Mouse (Mus musculus) kidney, adult 2 months (tissue): ENCODE measurements around the gene Lrrc9. TPM values are rescaled to one million over a fixed set of nuclear protein-coding genes. Genes with fewer than 3 reads are reported as not detected.

Experiments
- DNase-seq: peaks from one replicate; pipeline ENCODE4 v3.0.0; 2021
- H3K27ac ChIP-seq: fragments of 200-500 bp; 2 replicates; pipeline ENCODE4 v1.5.1; 2012; ENCODE audit warnings: low read depth, low read length, control low read depth, inconsistent platforms; ENCODE audit not compliant: insufficient read depth
- H3K27me3 ChIP-seq: fragments of 200-500 bp; replicated peaks from 2 replicates; pipeline ENCODE4 v1.6.1; 2012; ENCODE audit warnings: mild to moderate bottlenecking, moderate library complexity, low read length, inconsistent platforms; ENCODE audit not compliant: control insufficient read depth, insufficient read depth
- H3K36me3 ChIP-seq: fragments of 200-500 bp; 2 replicates; pipeline ENCODE4 v1.6.1; 2012; ENCODE audit warnings: mild to moderate bottlenecking, moderate library complexity, low read length, inconsistent platforms; ENCODE audit not compliant: control insufficient read depth, insufficient read depth
- H3K4me1 ChIP-seq: fragments of 200-500 bp; 2 replicates; pipeline ENCODE4 v1.6.1; 2011; ENCODE audit warnings: low read length; ENCODE audit not compliant: control insufficient read depth, insufficient read depth
- H3K4me3 ChIP-seq: fragments of 200-500 bp; 2 replicates; pipeline ENCODE4 v1.5.1; 2011; ENCODE audit warnings: mild to moderate bottlenecking, low read depth, low read length, control low read depth; ENCODE audit not compliant: insufficient read depth
- CTCF ChIP-seq: fragments of 200-500 bp; conservative IDR thresholded peaks from 2 replicates; pipeline ENCODE4 v1.5.1; 2011; ENCODE audit warnings: low read depth, mild to moderate bottlenecking, control low read depth, low read length, moderate library complexity, mixed read lengths; ENCODE audit not compliant: insufficient read depth, insufficient read length
- POLR2A ChIP-seq: fragments of 200-500 bp; IDR thresholded peaks from one replicate; pipeline ENCODE4 v1.6.1; 2011; ENCODE audit warnings: low read depth, low read length, control low read depth
- WGBS: fragments of 180-500 bp; shearing (Covaris S2); methylation state at CpG from one replicate; pipeline ENCODE4 v1.1.7; 2018; 5-methylcytosine and 5-hydroxymethylcytosine counted together
- polyA plus RNA-seq: library from polyadenylated mRNA; depleted of rRNA; stranded (reverse); fragments of >200 nt; gene quantifications from 2 replicates; pipeline ENCODE4 v1.2.3, GENCODE M21; 2012; rRNA removed

Lrrc9 gene
- polyA plus RNA-seq, result 0.07 TPM in 1 of 2 replicates, not detected in the other

- 3% methylated on average over 31 of the region's 31 CpGs for WGBS
- Histone ChIP-seq H3K36me3 (no peaks in the 10 kb centered on the region), H3K4me1 (no peaks in the 10 kb centered on the region), H3K4me3 (peak within 1 kb of the TSS; percentile 6), H3K27ac (no peak within 1 kb of the TSS), H3K27me3 (peaks cover 2% of the 10 kb centered on the region; the same call in 1 of the 2 replicates)
- DNase-seq, result peak; percentile 48
- TF ChIP-seq POLR2A (no peak), CTCF (no peak)
Measured at GRCm38 (mm10) chr12:72441839-72442576, at the start of gene Lrrc9. TSS of gene Lrrc9 (plus strand) at chr12:72441866.

GRCm38 (mm10) chr12:72393046-72393805, 48.4 kb upstream of the Lrrc9 start:
- Histone ChIP-seq H3K4me1 (no peaks in the 10 kb centered on the region), H3K27ac (no peak overlapping the region), H3K36me3 (no peaks in the 10 kb centered on the region), H3K4me3 (no peak overlapping the region), H3K27me3 (no peaks in the 10 kb centered on the region)
- 55% methylated on average over 13 of the region's 13 CpGs for WGBS
- DNase-seq, result no peak
- no peak for TF ChIP-seq CTCF

GRCm38 (mm10) chr12:72405031-72405430, 36.6 kb upstream of the Lrrc9 start:
- no peaks in the 10 kb centered on the region for H3K36me3 ChIP-seq
- no peak overlapping the region for H3K4me3 ChIP-seq
- no peak for DNase-seq
- TF ChIP-seq CTCF (no peak), POLR2A (no peak)
- no peak overlapping the region for H3K27ac ChIP-seq
- no peaks in the 10 kb centered on the region for H3K4me1 ChIP-seq
- H3K27me3 ChIP-seq, result no peaks in the 10 kb centered on the region; the same call in 1 of the 2 replicates
- 73% methylated on average over 5 of the region's 5 CpGs for WGBS

GRCm38 (mm10) chr12:72407146-72407545, 34.5 kb upstream of the Lrrc9 start:
- no peak overlapping the region for H3K4me3 ChIP-seq
- DNase-seq, result no peak
- WGBS, result 17% methylated on average over 11 of the region's 11 CpGs
- no peaks in the 10 kb centered on the region; the same call in 1 of the 2 replicates for H3K27me3 ChIP-seq
- H3K36me3 ChIP-seq, result no peaks in the 10 kb centered on the region
- H3K4me1 ChIP-seq, result no peaks in the 10 kb centered on the region
- TF ChIP-seq CTCF (no peak), POLR2A (no peak)
- no peak overlapping the region for H3K27ac ChIP-seq

GRCm38 (mm10) chr12:72407721-72408110, 34.0 kb upstream of the Lrrc9 start:
- Histone ChIP-seq H3K4me3 (peak overlapping the region; percentile 38; the same call in 1 of the 2 replicates), H3K36me3 (no peaks in the 10 kb centered on the region), H3K27me3 (no peaks in the 10 kb centered on the region; the same call in 1 of the 2 replicates), H3K4me1 (no peaks in the 10 kb centered on the region), H3K27ac (no peak overlapping the region)
- 3% methylated on average over 17 of the region's 17 CpGs for WGBS
- no peak for TF ChIP-seq CTCF
- TF ChIP-seq POLR2A, result no peak
- DNase-seq, result no peak

- H3K36me3 ChIP-seq, result no peaks in the 10 kb centered on the region
- no peak for TF ChIP-seq POLR2A
- TF ChIP-seq CTCF, result no peak
- DNase-seq, result peak; percentile 11
- no peaks in the 10 kb centered on the region; the same call in 1 of the 2 replicates for H3K27me3 ChIP-seq
- peak overlapping the region; percentile 38 for H3K4me3 ChIP-seq
- H3K4me1 ChIP-seq, result no peaks in the 10 kb centered on the region
- no peak overlapping the region for H3K27ac ChIP-seq
- WGBS, result 1% methylated on average over 60 of the region's 63 CpGs
Measured at GRCm38 (mm10) chr12:72408111-72408891, 33.4 kb upstream of the Lrrc9 start.
